ENCODE assay signal across 8 mouse cellular contexts in genomic region chr6:94466508-94467205, GRCm38 (mm10). TPM values are rescaled to one million over a fixed set of nuclear protein-coding genes. Genes with fewer than 3 reads are reported as not detected.
DNase-seq lines count a peak whose midpoint lies in the region; TF ChIP-seq lines count a peak whose summit lies in the region.

No protein-coding gene starts in this region.

- H3K27ac ChIP-seq in cerebellum, adult 2 months (ENCODE audit: insufficient read depth, low read length), result no peak overlapping the region
- no peak overlapping the region for H3K27ac ChIP-seq in bone marrow macrophage, adult 2 months (ENCODE audit: insufficient read depth, low read depth, low read length)

- DNase-seq in cerebellum, adult 2 months, result no peak
- DNase-seq in cerebellum, adult 18-20 months, result no peak
- DNase-seq in left cerebral cortex, postnatal 4 days, result peak; percentile 41
- no peak for DNase-seq in left cerebral cortex, adult 11 months (ENCODE audit: low spot score)
- DNase-seq in lung, postnatal 10 days, result peak; percentile 19
- no peak for DNase-seq in natural killer cell, adult 2 months (ENCODE audit: low spot score in 2 of 2)
- DNase-seq in layer of hippocampus, adult 11-12 months (ENCODE audit: low spot score), result no peak

- H3K4me3 ChIP-seq in cerebellum, adult 2 months (replicated peaks; ENCODE audit: insufficient read depth, low read depth, low read length), result no peak overlapping the region
- H3K4me3 ChIP-seq in bone marrow macrophage, adult 2 months (ENCODE audit: insufficient read depth, low read length), result no peak overlapping the region

- TF ChIP-seq POLR2A in cerebellum, adult 2 months (IDR thresholded peaks at IDR 0.05; ENCODE audit: borderline replicate concordance, insufficient read depth, low read length), result no peak
- no peak for TF ChIP-seq POLR2A in bone marrow macrophage, adult 2 months (IDR thresholded peaks at IDR 0.05; ENCODE audit: borderline replicate concordance, low read depth, low read length)

- no peaks in the 10 kb centered on the region for H3K27me3 ChIP-seq in cerebellum, adult 2 months (ENCODE audit: control insufficient read depth, insufficient read depth, low read length)

- peak; percentile 29; the same call in 1 of the 2 replicates for TF ChIP-seq CTCF in cerebellum, adult 2 months (IDR thresholded peaks at IDR 0.05; ENCODE audit: borderline replicate concordance, insufficient read depth, low read depth, low read length)
- TF ChIP-seq CTCF in bone marrow macrophage, adult 2 months (IDR thresholded peaks at IDR 0.05; ENCODE audit: low read depth, low read length), result peak; percentile 22; the same call in 1 of the 2 replicates

- WGBS in cerebellum, adult 2 months, result 62% methylated on average over 5 of the region's 5 CpGs

- intact Hi-C loops in left cerebral cortex, postnatal 4 days (cut with DNase I), result loop anchor here (10.0 kb wide), 2 partner anchors 182 to 1682 kb away; partner anchors contain the start of gene Magi1

- H3K4me1 ChIP-seq in cerebellum, adult 2 months (ENCODE audit: control insufficient read depth, insufficient read depth, low read length), result 0 out of 2 replicates have a peak, but pooled peaks cover 3% of the 10 kb centered on the region
- H3K4me1 ChIP-seq in bone marrow macrophage, adult 2 months (ENCODE audit: control insufficient read depth, insufficient read depth, low read length), result no peaks in the 10 kb centered on the region

RNA-seq across cellular contexts. Expression of gene Slc25a26, which starts 33.5 kb away (rescaled TPM):
- 17.3 and 17.7 TPM in 2 replicates for polyA plus RNA-seq in cerebellum, adult 2 months (2012; rRNA removed)
- total RNA-seq in left cerebral cortex, postnatal 4 days (2021), result 10 to 100 TPM in 1 of 2 experiments, 1 to 10 TPM in 1; 8.1 to 11.0 TPM
- polyA plus RNA-seq in bone marrow macrophage, adult 2 months (2012; ENCODE audit: insufficient read depth, insufficient read length, missing spikeins), result 6.1 and 11.3 TPM in 2 replicates

Comparison
In these comparisons a context has a peak if more than half of its experiments do, and no peak if none do; other contexts are left out.
1. DNase-seq: peak in left cerebral cortex, postnatal 4 days (single experiment) and lung, postnatal 10 days (single experiment); none in cerebellum, adult 2 months (0 of 2), cerebellum, adult 18-20 months (0 of 2), left cerebral cortex, adult 11 months (single experiment), natural killer cell, adult 2 months (0 of 2) and layer of hippocampus, adult 11-12 months (single experiment).